Mouse (Mus musculus) adipocyte (in vitro differentiated cells): ENCODE data around the gene Clasp2.
"Not testable (repeated sequence)": the region's sequence is repeated elsewhere in the genome, so short reads cannot be mapped to it uniquely, and the experiment has no call there.

ENCODE experiments used
- DNase-seq: peaks from one replicate; pipeline ENCODE4 v3.0.0-alpha.2; 2016; ENCODE audit warnings: low spot score

The Clasp2 gene

GRCm38 (mm10) chr9:113815836-113816235 is 74.6 kb downstream of the Clasp2 start:
- no peak for DNase-seq

- DNase-seq, result peak; percentile 4
These were observed 80.9 kb downstream of the Clasp2 start for GRCm38 (mm10) chr9:113822150-113822549.

- DNase-seq, result no peak
These were observed 87.4 kb downstream of the Clasp2 start for GRCm38 (mm10) chr9:113828719-113829118.

GRCm38 (mm10) chr9:113830219-113830618 is 88.9 kb downstream of the Clasp2 start:
- DNase-seq, result no peak

GRCm38 (mm10) chr9:113833481-113833880 is 92.2 kb downstream of the Clasp2 start:
- no peak for DNase-seq

- peak; percentile 19 for DNase-seq
These were observed 95.7 kb downstream of the Clasp2 start for GRCm38 (mm10) chr9:113837001-113837400.

- DNase-seq, result peak; percentile 10
These were observed 96.2 kb downstream of the Clasp2 start for GRCm38 (mm10) chr9:113837461-113837860.

- DNase-seq, result no peak
These were observed 102.8 kb downstream of the Clasp2 start for GRCm38 (mm10) chr9:113844029-113844428.

GRCm38 (mm10) chr9:113855441-113855840 is 114.2 kb downstream of the Clasp2 start:
- DNase-seq, result no peak

- DNase-seq, result no peak
These were observed 116.1 kb downstream of the Clasp2 start for GRCm38 (mm10) chr9:113857281-113857928.

GRCm38 (mm10) chr9:113857929-113858440 is 116.7 kb downstream of the Clasp2 start:
- no peak for DNase-seq

- no peak for DNase-seq
These were observed 118.1 kb downstream of the Clasp2 start for GRCm38 (mm10) chr9:113859420-113859819.

- DNase-seq, result no peak
These were observed 122.2 kb downstream of the Clasp2 start for GRCm38 (mm10) chr9:113863370-113863999.

GRCm38 (mm10) chr9:113867951-113868350 is 126.7 kb downstream of the Clasp2 start:
- no peak for DNase-seq

GRCm38 (mm10) chr9:113894903-113895302 is 153.6 kb downstream of the Clasp2 start:
- no peak for DNase-seq

- peak; percentile 51 for DNase-seq
These were observed 161.9 kb downstream of the Clasp2 start for GRCm38 (mm10) chr9:113903136-113903535.

GRCm38 (mm10) chr9:113904315-113904714 is 163.0 kb downstream of the Clasp2 start:
- DNase-seq, result not testable (repeated sequence)

- DNase-seq, result no peak
These were observed 174.5 kb downstream of the Clasp2 start for GRCm38 (mm10) chr9:113915789-113916188.

- DNase-seq, result no peak
These were observed 181.4 kb downstream of the Clasp2 start for GRCm38 (mm10) chr9:113922677-113923076.

- DNase-seq, result no peak
These were observed 183.6 kb downstream of the Clasp2 start for GRCm38 (mm10) chr9:113924883-113925282.

- no peak for DNase-seq
These were observed 187.3 kb downstream of the Clasp2 start for GRCm38 (mm10) chr9:113928591-113928990.

GRCm38 (mm10) chr9:113929676-113930075 is 188.4 kb downstream of the Clasp2 start:
- DNase-seq, result peak; percentile 46
